Mouse (Mus musculus) CH12.LX (cell line): Measurements from ENCODE around the gene Ptprg.

ENCODE experiments used
- BHLHE40 ChIP-seq: IDR thresholded peaks from 2 replicates; pipeline ENCODE4 v1.6.1; 2011; ENCODE audit warnings: mild to moderate bottlenecking, low read depth, low read length, improper control_type of control experiment
- CTCF ChIP-seq, 2 experiments: IDR thresholded peaks in 1 of 2; conservative IDR thresholded peaks in 1 of 2; 2 replicates each; pipeline ENCODE4 v1.5.1; 2011 to 2012; ENCODE audit warnings: low read depth in 2 of 2, low read length in 2 of 2, improper control_type of control experiment in 1 of 2, inconsistent platforms in 1 of 2, mild to moderate bottlenecking in 1 of 2, moderate library complexity in 1 of 2
- E2F4 ChIP-seq: IDR thresholded peaks from 2 replicates; pipeline ENCODE4 v1.6.1; 2011; ENCODE audit warnings: low read depth, low read length, improper control_type of control experiment; ENCODE audit not compliant: insufficient replicate concordance
- EP300 ChIP-seq: IDR thresholded peaks from 2 replicates; pipeline ENCODE4 v1.6.1; 2011; ENCODE audit warnings: low read length, improper control_type of control experiment
- HCFC1 ChIP-seq: IDR thresholded peaks from 2 replicates; pipeline ENCODE4 v1.6.1; 2012; ENCODE audit warnings: low read depth, mild to moderate bottlenecking, inconsistent platforms, low read length, improper control_type of control experiment
- KAT2A ChIP-seq: IDR thresholded peaks from 2 replicates; pipeline ENCODE4 v1.6.1; 2012; ENCODE audit warnings: low read length, improper control_type of control experiment, inconsistent platforms; ENCODE audit not compliant: insufficient replicate concordance
- MAX ChIP-seq: IDR thresholded peaks from 2 replicates; pipeline ENCODE4 v1.6.1; 2011; ENCODE audit warnings: low read length, improper control_type of control experiment
- POLR2A ChIP-seq: IDR thresholded peaks from 2 replicates; pipeline ENCODE4 v1.6.1; 2011; ENCODE audit warnings: low read depth, mild to moderate bottlenecking, improper control_type of control experiment, low read length
- POLR2AphosphoS2 ChIP-seq: IDR thresholded peaks from 2 replicates; pipeline ENCODE4 v1.6.1; 2011; ENCODE audit warnings: low read depth, low read length, improper control_type of control experiment
- ZC3H11A ChIP-seq: IDR thresholded peaks from 2 replicates; pipeline ENCODE4 v1.6.1; 2012; ENCODE audit warnings: low read depth, mild to moderate bottlenecking, inconsistent platforms, low read length, improper control_type of control experiment
- ZNF384 ChIP-seq: IDR thresholded peaks from 2 replicates; pipeline ENCODE4 v1.6.1; 2012; ENCODE audit warnings: low read depth, low read length, improper control_type of control experiment, inconsistent platforms

GRCm38 (mm10) chr14:11690066-11690465 lies 136.7 kb downstream of the Ptprg start:
- TF ChIP-seq E2F4 (no peak), POLR2AphosphoS2 (no peak), CTCF (conservative IDR thresholded peaks at IDR 0.05 in 1 of 2, IDR thresholded peaks at IDR 0.05 in 1 of 2; ENCODE audit: low read depth in 2 of 2, low read length in 2 of 2) (no peak), POLR2A (no peak), ZC3H11A (no peak), EP300 (no peak), HCFC1 (no peak), MAX (no peak), ZNF384 (no peak), KAT2A (no peak), BHLHE40 (no peak)
